Mouse (Mus musculus) embryonic fibroblast, embryonic 13.5 days (primary cell): ENCODE measurements around the gene Gm45521.

Source experiments
- CTCF ChIP-seq: IDR thresholded peaks from 2 replicates; pipeline ENCODE4 v1.5.1; 2011; ENCODE audit warnings: mild to moderate bottlenecking, control low read depth, low read length, moderate library complexity, borderline replicate concordance; ENCODE audit not compliant: insufficient read depth
- POLR2A ChIP-seq: IDR thresholded peaks from 2 replicates; pipeline ENCODE4 v1.6.1; 2011; ENCODE audit warnings: low read depth, mild to moderate bottlenecking, control low read depth, low read length, moderate library complexity

DNA sequence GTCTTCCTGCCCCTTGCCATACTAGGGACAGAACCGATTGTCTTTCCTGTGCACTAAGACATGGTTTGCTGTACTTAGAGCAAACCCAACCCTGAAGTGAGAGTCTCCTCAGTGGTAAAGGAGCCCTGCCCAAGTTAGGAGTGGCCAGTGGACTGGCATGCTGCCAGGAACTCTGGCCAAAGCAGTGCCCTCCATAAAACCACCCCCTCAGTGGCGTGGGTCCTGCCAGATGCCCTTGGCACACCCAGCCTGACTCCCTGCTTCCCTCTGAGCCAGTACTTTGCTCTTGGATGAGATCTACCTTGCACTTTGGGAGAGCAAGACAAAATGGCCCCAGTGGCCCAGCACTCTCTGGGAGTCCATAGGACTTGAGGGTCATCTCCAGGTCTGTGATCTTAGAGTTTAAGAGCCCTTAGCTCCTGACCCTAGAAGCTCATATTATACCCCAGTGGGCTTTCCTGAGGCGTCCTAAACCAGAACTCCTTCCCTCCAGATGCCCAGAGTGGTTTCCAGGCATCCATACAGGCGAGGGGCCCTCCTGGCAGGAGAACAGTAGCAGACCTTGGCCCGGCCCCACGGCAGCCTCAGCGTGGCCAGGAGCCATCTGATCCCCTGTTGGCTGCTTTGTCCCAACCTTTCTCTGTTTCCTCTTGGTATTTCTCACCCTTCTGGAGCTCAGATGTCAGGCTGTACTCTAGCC, 13.8 kb upstream of the Gm45521 start:
- TF ChIP-seq CTCF (no peak), POLR2A (no peak)
